Mouse (Mus musculus): ENCODE measurements around the gene Hip1.

DNA sequence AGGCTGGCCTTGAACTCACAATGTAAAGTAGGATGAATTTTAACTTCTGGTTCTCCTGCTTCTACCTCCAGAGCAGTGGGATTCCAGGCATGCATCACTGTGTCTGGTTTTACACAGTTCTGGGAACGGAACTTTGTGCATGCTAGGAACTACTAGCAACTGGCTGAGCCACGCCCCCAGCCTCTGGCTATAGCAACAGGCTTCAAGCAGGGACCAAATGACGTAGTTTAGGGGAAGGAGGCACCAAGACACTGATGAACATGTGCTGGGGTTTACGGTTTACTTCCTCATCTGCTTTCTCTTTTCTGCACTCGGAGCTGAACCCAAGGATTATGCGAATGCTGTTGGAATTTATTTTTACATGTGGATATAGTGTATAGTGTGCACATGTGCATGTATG, 72.5 kb downstream of the Hip1 start:
- TF ChIP-seq POLR2A (IDR thresholded peaks at IDR 0.05; ENCODE audit: borderline replicate concordance, low read depth, low read length) (no peak), CTCF (IDR thresholded peaks at IDR 0.05; ENCODE audit: low read depth, low read length) (no peak)
